8 mouse cellular contexts compared by ENCODE assay signal in the genomic region with DNA sequence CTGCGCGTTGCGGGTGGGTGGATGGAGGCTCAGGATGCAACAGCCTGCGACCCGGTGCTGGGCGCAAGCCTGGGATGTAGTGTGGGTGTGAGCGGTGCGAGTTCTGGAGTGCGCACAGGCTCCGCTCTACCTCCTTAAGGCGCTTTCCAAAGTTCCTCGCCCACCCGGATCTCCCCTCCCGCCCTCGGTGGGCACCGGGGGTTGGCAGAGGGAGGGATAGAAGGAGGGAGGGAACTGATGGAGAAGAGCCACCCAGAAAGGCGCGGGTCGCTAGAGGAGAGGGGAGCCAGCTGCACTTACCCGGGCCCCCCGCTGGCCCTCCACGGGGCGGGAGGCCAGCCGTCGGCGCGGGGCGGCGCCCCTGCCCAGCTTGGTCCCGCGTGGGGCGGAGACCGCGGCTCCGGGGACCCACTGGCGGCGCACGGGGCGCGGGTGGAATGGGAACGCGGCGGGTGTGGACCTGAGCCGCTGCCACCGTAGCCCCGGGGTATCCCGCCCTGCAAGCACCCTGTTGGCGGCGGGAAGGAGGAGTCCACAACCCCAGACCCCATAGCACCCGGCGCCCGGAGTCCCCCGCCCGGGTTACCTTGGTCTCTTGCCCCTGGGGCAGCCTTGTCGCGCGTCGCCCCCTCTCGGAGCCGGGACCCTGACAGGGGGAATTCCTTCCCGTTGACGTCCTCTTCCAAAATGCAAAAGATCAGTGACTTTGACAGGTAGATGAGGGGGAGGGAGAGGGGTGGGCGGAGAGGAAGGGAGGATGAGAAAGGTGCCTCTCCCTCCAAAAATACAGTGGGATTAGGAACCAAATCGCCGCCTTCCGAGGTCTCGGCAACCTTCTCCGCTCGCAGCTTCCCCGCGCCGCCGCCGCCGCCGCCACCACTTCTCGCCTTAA. TPM values are rescaled to one million over a fixed set of nuclear protein-coding genes. Genes with fewer than 3 reads are reported as not detected.
A peak's percentile ranks its signal among the peaks of the same experiment; 100 is the strongest.
DNase-seq lines count a peak whose midpoint lies in the region; ATAC-seq and TF ChIP-seq lines count a peak whose summit lies in the region.

No protein-coding gene starts in this region.

- H3K9ac ChIP-seq in embryonic facial prominence, embryonic 13.5 days = peak overlapping the region; percentile 74
- peak overlapping the region; percentile 87 for H3K9ac ChIP-seq in hindbrain, embryonic 13.5 days
- peak overlapping the region; percentile 77 for H3K9ac ChIP-seq in limb, embryonic 13.5 days

- H3K27ac ChIP-seq in embryonic facial prominence, embryonic 13.5 days = no peak overlapping the region
- H3K27ac ChIP-seq in hindbrain, embryonic 13.5 days = peak overlapping the region; percentile 79
- no peak overlapping the region for H3K27ac ChIP-seq in limb, embryonic 13.5 days
- 0 out of 2 replicates have a peak overlapping the region, but pooled peaks have one; percentile 25 for H3K27ac ChIP-seq in olfactory bulb, adult 2 months (ENCODE audit: insufficient read depth, low read depth, low read length)

- 0 out of 2 replicates have a peak, but pooled peaks cover 7% of the 10 kb centered on the region for H3K4me1 ChIP-seq in embryonic facial prominence, embryonic 13.5 days
- H3K4me1 ChIP-seq in hindbrain, embryonic 13.5 days (replicated peaks) = peaks cover 7% of the 10 kb centered on the region; the same call in 1 of the 2 replicates
- H3K4me1 ChIP-seq in limb, embryonic 13.5 days = peaks cover 15% of the 10 kb centered on the region; the same call in 1 of the 2 replicates
- H3K4me1 ChIP-seq in olfactory bulb, adult 2 months (ENCODE audit: control insufficient read depth, insufficient read depth, low read length) = 0 out of 2 replicates have a peak, but pooled peaks cover 2% of the 10 kb centered on the region

- H3K4me2 ChIP-seq in embryonic facial prominence, embryonic 13.5 days = peak overlapping the region; percentile 95
- peak overlapping the region; percentile 97 for H3K4me2 ChIP-seq in hindbrain, embryonic 13.5 days
- H3K4me2 ChIP-seq in limb, embryonic 13.5 days (replicated peaks) = peak overlapping the region; percentile 98

- peak overlapping the region; percentile 67 for H3K4me3 ChIP-seq in embryonic facial prominence, embryonic 13.5 days
- H3K4me3 ChIP-seq in hindbrain, embryonic 13.5 days = peak overlapping the region; percentile 82
- H3K4me3 ChIP-seq in limb, embryonic 13.5 days = peak overlapping the region; percentile 66
- peak overlapping the region; percentile 70 for H3K4me3 ChIP-seq in olfactory bulb, adult 2 months (ENCODE audit: insufficient read depth, low read depth, low read length)

- H3K36me3 ChIP-seq in embryonic facial prominence, embryonic 13.5 days = no peaks in the 10 kb centered on the region
- no peaks in the 10 kb centered on the region for H3K36me3 ChIP-seq in hindbrain, embryonic 13.5 days
- H3K36me3 ChIP-seq in limb, embryonic 13.5 days = no peaks in the 10 kb centered on the region

- H3K27me3 ChIP-seq in embryonic facial prominence, embryonic 13.5 days = peaks cover 15% of the 10 kb centered on the region
- H3K27me3 ChIP-seq in hindbrain, embryonic 13.5 days = peaks cover 14% of the 10 kb centered on the region
- peaks cover 16% of the 10 kb centered on the region for H3K27me3 ChIP-seq in limb, embryonic 13.5 days

- no peaks in the 10 kb centered on the region for H3K9me3 ChIP-seq in embryonic facial prominence, embryonic 13.5 days
- no peaks in the 10 kb centered on the region for H3K9me3 ChIP-seq in hindbrain, embryonic 13.5 days
- no peaks in the 10 kb centered on the region for H3K9me3 ChIP-seq in limb, embryonic 13.5 days

- DNase-seq in kidney, adult 9 months = peak; percentile 3
- no peak for DNase-seq in kidney, adult 18-20 months
- peak; percentile 2 for DNase-seq in adrenal gland, postnatal 25 days
- no peak for DNase-seq in spleen, postnatal 36 days (ENCODE audit: low spot score in 2 of 2)

- no peak for TF ChIP-seq CTCF in olfactory bulb, adult 2 months (IDR thresholded peaks at IDR 0.05; ENCODE audit: insufficient read depth, low read depth, low read length)

- no peak for TF ChIP-seq POLR2A in olfactory bulb, adult 2 months (IDR thresholded peaks at IDR 0.05; ENCODE audit: insufficient read depth, low read depth, low read length)

- WGBS in embryonic facial prominence, embryonic 13.5 days = under 1% methylated on average over 75 of the region's 77 CpGs
- under 1% methylated on average over 68 of the region's 77 CpGs for WGBS in hindbrain, embryonic 13.5 days
- WGBS in limb, embryonic 13.5 days = 1% methylated on average over 59 of the region's 77 CpGs
- under 1% methylated on average over 61 of the region's 77 CpGs for WGBS in olfactory bulb, adult 2 months

- ATAC-seq in embryonic facial prominence, embryonic 13.5 days (ENCODE audit: insufficient number of reproducible peaks, insufficient read depth, low FRiP score, low TSS enrichment, low read depth) = 0 out of 2 replicates have a peak, but pooled peaks have one; percentile 58
- peak; percentile 77 for ATAC-seq in hindbrain, embryonic 13.5 days (ENCODE audit: low FRiP score)
- peak; percentile 60 for ATAC-seq in limb, embryonic 13.5 days (ENCODE audit: low FRiP score, low read depth)

RNA-seq across cellular contexts. Expression of gene Ntng1, which starts 1.3 kb away (rescaled TPM):
- total RNA-seq in adrenal gland, postnatal 25 days (2021) = 1.4 and 1.7 TPM in 2 replicates
- polyA plus RNA-seq in embryonic facial prominence, embryonic 13.5 days (2015; fragmentation: Nextera tagmentation; extraction: Ambion mirVana) = 5.9 and 7.3 TPM in 2 replicates
- 19.7 and 25.5 TPM in 2 replicates for polyA plus RNA-seq in hindbrain, embryonic 13.5 days (2015; fragmentation: Nextera tagmentation; extraction: Ambion mirVana)
- polyA plus RNA-seq in limb, embryonic 13.5 days (2015; fragmentation: Nextera tagmentation; extraction: Ambion mirVana) = 8.6 and 9.6 TPM in 2 replicates
- polyA plus RNA-seq in olfactory bulb, adult 2 months (2012; ENCODE audit: insufficient read depth, insufficient read length, low replicate concordance, missing spikeins) = 57.8 TPM in 1 of 2 replicates, not detected in the other

Comparison
In these comparisons a context has a peak if more than half of its experiments do, and no peak if none do; other contexts are left out.
1. DNase-seq: peak in kidney, adult 9 months (single experiment) and adrenal gland, postnatal 25 days (single experiment); none in kidney, adult 18-20 months (single experiment) and spleen, postnatal 36 days (0 of 2).
2. H3K27ac ChIP-seq: peak in hindbrain, embryonic 13.5 days (single experiment) and olfactory bulb, adult 2 months (single experiment); none in embryonic facial prominence, embryonic 13.5 days (single experiment) and limb, embryonic 13.5 days (single experiment).
3. Peak in every context shown above with its lines, with median percentiles within 50 percentile points of each other: ATAC-seq, H3K4me2 ChIP-seq, H3K4me3 ChIP-seq and H3K9ac ChIP-seq.